Mouse (Mus musculus) mature B cell (primary cell): Measurements from ENCODE around the gene Olfr1129.
"Not testable (repeated sequence)": the region's sequence is repeated elsewhere in the genome, so short reads cannot be mapped to it uniquely, and the experiment has no call there.

Experiments
- in situ Hi-C: fragments of 300-500 bp; cut with MboI; formaldehyde crosslinking; loops from 2 replicates; pipeline ENCODE4 v1.14.3; 2019

Gene Olfr1129

GRCm38 (mm10) chr2:87573602-87574001, at the start of gene Olfr1129:
TSS of gene Olfr1129 (plus strand) at chr2:87573902.
- in situ Hi-C loops: not testable (repeated sequence)

DNA sequence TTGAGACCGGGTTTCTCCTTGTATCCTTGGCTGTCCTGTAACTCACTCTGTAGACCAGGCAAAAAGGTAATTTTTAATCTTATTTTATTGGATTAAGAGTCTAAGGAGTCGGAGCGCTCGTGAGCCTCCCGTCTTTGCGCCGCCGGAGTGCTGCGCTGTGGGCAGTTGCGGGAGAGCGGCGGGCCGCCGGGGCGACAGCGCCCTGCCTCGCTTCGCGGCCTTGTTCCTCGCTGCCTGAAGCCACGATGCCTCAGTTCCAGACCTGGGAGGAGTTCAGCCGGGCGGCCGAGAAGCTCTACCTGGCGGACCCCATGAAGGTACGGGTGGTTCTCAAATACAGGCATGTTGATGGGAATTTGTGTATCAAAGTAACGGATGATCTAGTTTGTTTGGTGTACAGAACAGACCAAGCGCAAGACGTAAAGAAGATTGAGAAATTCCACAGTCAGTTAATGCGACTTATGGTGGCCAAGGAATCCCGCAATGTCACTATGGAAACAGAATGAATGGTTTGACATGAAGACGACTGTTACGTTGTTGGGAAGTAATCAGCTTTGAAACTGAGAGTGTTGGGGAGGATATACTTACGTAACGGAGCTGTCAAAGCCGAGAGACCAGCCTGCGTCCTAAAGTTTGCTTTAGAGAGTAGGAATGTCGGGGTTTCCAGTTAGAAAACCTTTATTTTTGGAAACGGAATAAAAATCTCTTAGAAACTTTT, 47.6 kb upstream of the Olfr1129 start:
- in situ Hi-C loops: not testable (repeated sequence)

- in situ Hi-C loops: no loop called here
Measured at GRCm38 (mm10) chr2:87531496-87531895, 42.2 kb upstream of the Olfr1129 start, which contains the start of gene Olfr153. TSS of gene Olfr153 (plus strand) at chr2:87531796.

DNA sequence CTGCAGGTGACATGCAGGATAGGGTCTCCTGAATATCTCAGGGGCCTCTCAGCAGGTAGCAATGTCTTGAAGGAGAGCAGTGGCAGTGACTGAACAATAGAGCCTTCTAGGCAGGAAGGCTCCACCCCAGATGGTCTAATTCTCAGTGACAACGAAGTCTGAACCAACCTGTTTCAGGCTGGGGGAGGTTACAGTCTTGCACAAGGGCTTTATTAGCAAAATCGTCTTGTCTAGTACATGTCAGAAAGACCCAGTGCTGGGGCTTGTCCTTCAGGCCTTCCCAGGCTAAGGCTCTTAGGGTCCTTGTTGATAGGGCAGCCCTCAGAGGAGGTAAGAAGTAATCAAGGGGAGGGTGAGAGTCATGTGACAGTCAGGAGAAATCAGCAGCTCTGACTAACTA, 38.9 kb upstream of the Olfr1129 start:
- in situ Hi-C loops: no loop called here

- in situ Hi-C loops: no loop called here
Measured at GRCm38 (mm10) chr2:87545442-87545841, 28.3 kb upstream of the Olfr1129 start, which contains the start of gene Olfr1128. TSS of gene Olfr1128 (minus strand) at chr2:87545542.

- in situ Hi-C loops: not testable (repeated sequence)
Measured at GRCm38 (mm10) chr2:87605912-87606311, 32.2 kb downstream of the Olfr1129 start, which contains the start of gene Olfr1130. TSS of gene Olfr1130 (plus strand) at chr2:87606212.

GRCm38 (mm10) chr2:87626804-87627203, 53.1 kb downstream of the Olfr1129 start, which contains the start of gene Olfr1131:
TSS of gene Olfr1131 (plus strand) at chr2:87627104.
- in situ Hi-C loops: no loop called here
